In genomic region chr5:5419992-5420455, GRCm38 (mm10) we compare ENCODE assay signal across 8 mouse cellular contexts. TPM values are rescaled to one million over a fixed set of nuclear protein-coding genes. Genes with fewer than 3 reads are reported as not detected.
DNase-seq lines count a peak whose midpoint lies in the region; ATAC-seq and TF ChIP-seq lines count a peak whose summit lies in the region.

Cdk14 (minus strand) TSS chr5:5420312.

- TF ChIP-seq CTCF in brain, embryonic 14.5 days (IDR thresholded peaks at IDR 0.05; ENCODE audit: borderline replicate concordance, extremely low read depth, insufficient read depth, insufficient read length), result no peak
- TF ChIP-seq CTCF in stomach, postnatal 0 days (IDR thresholded peaks at IDR 0.05; ENCODE audit: low read depth), result no peak

- H3K27me3 ChIP-seq in kidney, embryonic 16.5 days (ENCODE audit: insufficient read depth, low read length), result no peaks in the 10 kb centered on the region
- no peaks in the 10 kb centered on the region for H3K27me3 ChIP-seq in heart, embryonic 16.5 days (ENCODE audit: control insufficient read depth, insufficient read depth, low read length)
- H3K27me3 ChIP-seq in limb, embryonic 11.5 days (ENCODE audit: control insufficient read depth, insufficient read depth, low read length), result no peaks in the 10 kb centered on the region
- no peaks in the 10 kb centered on the region for H3K27me3 ChIP-seq in midbrain, embryonic 11.5 days (ENCODE audit: control insufficient read depth, insufficient read depth, low read length)
- H3K27me3 ChIP-seq in stomach, postnatal 0 days (ENCODE audit: control insufficient read depth, insufficient read depth, low read length), result no peaks in the 10 kb centered on the region

- no peak for DNase-seq in kidney, postnatal 25 days
- DNase-seq in brain, embryonic 14.5 days (ENCODE audit: low read depth), result no peak
- DNase-seq in limb, embryonic 11.5 days (ENCODE audit: low spot score), result no peak
- DNase-seq in midbrain, embryonic 11.5 days (ENCODE audit: low spot score, missing footprints), result no peak
- no peak for DNase-seq in stomach, postnatal 0 days (ENCODE audit: low spot score)
- no peak for DNase-seq in retina, embryonic 14.5 days (ENCODE audit: low spot score)

- H3K4me3 ChIP-seq in kidney, embryonic 16.5 days (ENCODE audit: low read length), result no peak within 1 kb of the TSS
- H3K4me3 ChIP-seq in heart, embryonic 16.5 days (ENCODE audit: low read length), result no peak within 1 kb of the TSS
- no peak within 1 kb of the TSS for H3K4me3 ChIP-seq in limb, embryonic 11.5 days (ENCODE audit: low read depth, low read length)
- no peak within 1 kb of the TSS for H3K4me3 ChIP-seq in midbrain, embryonic 11.5 days (ENCODE audit: low read depth, low read length)
- H3K4me3 ChIP-seq in stomach, postnatal 0 days (ENCODE audit: low read depth, low read length), result no peak within 1 kb of the TSS

- H3K36me3 ChIP-seq in kidney, embryonic 16.5 days (ENCODE audit: insufficient read depth, low read length), result no peaks in the 10 kb centered on the region
- no peaks in the 10 kb centered on the region for H3K36me3 ChIP-seq in heart, embryonic 16.5 days (ENCODE audit: control insufficient read depth, insufficient read depth)
- no peaks in the 10 kb centered on the region for H3K36me3 ChIP-seq in limb, embryonic 11.5 days (ENCODE audit: control insufficient read depth, insufficient read depth, low read length)
- H3K36me3 ChIP-seq in midbrain, embryonic 11.5 days (ENCODE audit: control insufficient read depth, insufficient read depth, low read length), result no peaks in the 10 kb centered on the region
- H3K36me3 ChIP-seq in stomach, postnatal 0 days (ENCODE audit: control insufficient read depth, insufficient read depth, low read length), result no peaks in the 10 kb centered on the region

- no peak for TF ChIP-seq EP300 in stomach, postnatal 0 days (optimal IDR thresholded peaks at IDR 0.05)

- 83% methylated on average over 9 of the region's 9 CpGs for WGBS in kidney, embryonic 16.5 days
- WGBS in heart, embryonic 16.5 days, result 76% methylated on average over 9 of the region's 9 CpGs
- WGBS in limb, embryonic 11.5 days, result 87% methylated on average over 9 of the region's 9 CpGs
- WGBS in midbrain, embryonic 11.5 days, result 91% methylated on average over 9 of the region's 9 CpGs
- 78% methylated on average over 9 of the region's 9 CpGs for WGBS in stomach, postnatal 0 days

- TF ChIP-seq POLR2A in brain, embryonic 14.5 days (IDR thresholded peaks at IDR 0.05; ENCODE audit: borderline replicate concordance, extremely low read depth, insufficient read depth, insufficient read length, poor library complexity, severe bottlenecking), result no peak

- no peak within 1 kb of the TSS for H3K4me2 ChIP-seq in kidney, embryonic 16.5 days (replicated peaks; ENCODE audit: low read depth, low read length)
- no peak within 1 kb of the TSS for H3K4me2 ChIP-seq in heart, embryonic 16.5 days (ENCODE audit: low read depth, low read length)
- no peak within 1 kb of the TSS for H3K4me2 ChIP-seq in limb, embryonic 11.5 days (ENCODE audit: low read depth, severe bottlenecking)
- H3K4me2 ChIP-seq in midbrain, embryonic 11.5 days, result no peak within 1 kb of the TSS
- H3K4me2 ChIP-seq in stomach, postnatal 0 days (replicated peaks; ENCODE audit: low read depth), result no peak within 1 kb of the TSS

- no peaks in the 10 kb centered on the region for H3K4me1 ChIP-seq in kidney, embryonic 16.5 days (ENCODE audit: insufficient read depth, low read length)
- H3K4me1 ChIP-seq in heart, embryonic 16.5 days (ENCODE audit: control insufficient read depth, insufficient read depth, low read length), result peaks cover 4% of the 10 kb centered on the region
- H3K4me1 ChIP-seq in limb, embryonic 11.5 days (ENCODE audit: control insufficient read depth, insufficient read depth, low read length), result no peaks in the 10 kb centered on the region
- H3K4me1 ChIP-seq in midbrain, embryonic 11.5 days (ENCODE audit: control insufficient read depth, insufficient read depth, low read length), result no peaks in the 10 kb centered on the region
- H3K4me1 ChIP-seq in stomach, postnatal 0 days (replicated peaks; ENCODE audit: control insufficient read depth, insufficient read depth), result no peaks in the 10 kb centered on the region

- no peaks in the 10 kb centered on the region for H3K9me3 ChIP-seq in kidney, embryonic 16.5 days (ENCODE audit: low read length)
- H3K9me3 ChIP-seq in heart, embryonic 16.5 days (replicated peaks; ENCODE audit: control insufficient read depth, low read length), result no peaks in the 10 kb centered on the region; the same call in 1 of the 2 replicates
- H3K9me3 ChIP-seq in limb, embryonic 11.5 days (ENCODE audit: control insufficient read depth, low read length), result no peaks in the 10 kb centered on the region; the same call in 1 of the 2 replicates
- H3K9me3 ChIP-seq in midbrain, embryonic 11.5 days (ENCODE audit: control insufficient read depth, low read length), result no peaks in the 10 kb centered on the region
- H3K9me3 ChIP-seq in stomach, postnatal 0 days (ENCODE audit: control insufficient read depth, low read length), result no peaks in the 10 kb centered on the region

- H3K27ac ChIP-seq in kidney, embryonic 16.5 days (ENCODE audit: low read length), result no peak within 1 kb of the TSS
- H3K27ac ChIP-seq in heart, embryonic 16.5 days (ENCODE audit: low read length), result no peak within 1 kb of the TSS
- H3K27ac ChIP-seq in limb, embryonic 11.5 days (replicated peaks; ENCODE audit: low read depth, low read length), result no peak within 1 kb of the TSS
- no peak within 1 kb of the TSS for H3K27ac ChIP-seq in midbrain, embryonic 11.5 days (ENCODE audit: low read depth, low read length)
- H3K27ac ChIP-seq in stomach, postnatal 0 days (replicated peaks), result 0 out of 2 replicates have a peak within 1 kb of the TSS, but pooled peaks have one; percentile 8

- ATAC-seq in kidney, embryonic 16.5 days (ENCODE audit: low FRiP score, low TSS enrichment), result no peak
- ATAC-seq in heart, embryonic 16.5 days (replicated peaks; ENCODE audit: extremely low read depth, insufficient read depth, low FRiP score), result no peak
- no peak for ATAC-seq in limb, embryonic 11.5 days (ENCODE audit: insufficient number of reproducible peaks, low FRiP score, low TSS enrichment, low read depth)
- ATAC-seq in midbrain, embryonic 11.5 days (ENCODE audit: low FRiP score), result no peak
- peak; percentile 69 for ATAC-seq in stomach, postnatal 0 days (ENCODE audit: low FRiP score, low TSS enrichment)

- no peak within 1 kb of the TSS for H3K9ac ChIP-seq in kidney, embryonic 16.5 days (replicated peaks; ENCODE audit: low read length)
- H3K9ac ChIP-seq in heart, embryonic 16.5 days (ENCODE audit: low read length), result no peak within 1 kb of the TSS
- no peak within 1 kb of the TSS for H3K9ac ChIP-seq in limb, embryonic 11.5 days (ENCODE audit: low read length)
- no peak within 1 kb of the TSS for H3K9ac ChIP-seq in midbrain, embryonic 11.5 days (ENCODE audit: low read length)
- H3K9ac ChIP-seq in stomach, postnatal 0 days (ENCODE audit: low read length), result no peak within 1 kb of the TSS

RNA-seq across cellular contexts. Expression of gene Cdk14, which starts in this region (rescaled TPM):
- 10.2 and 11.4 TPM in 2 replicates for polyA plus RNA-seq in kidney, embryonic 16.5 days (2015; fragmentation: Nextera tagmentation; extraction: Ambion mirVana)
- polyA plus RNA-seq in brain, embryonic 14.5 days (2012; rRNA removed), result 19.2 and 33.3 TPM in 2 replicates
- 10.6 and 13.7 TPM in 2 replicates for polyA plus RNA-seq in heart, embryonic 16.5 days (2015; fragmentation: Nextera tagmentation; extraction: Ambion mirVana)
- 22.7 and 26.0 TPM in 2 replicates for polyA plus RNA-seq in limb, embryonic 11.5 days (2014; fragmentation: Nextera tagmentation; extraction: Ambion mirVana)
- 25.5 and 26.7 TPM in 2 replicates for polyA plus RNA-seq in midbrain, embryonic 11.5 days (2014; fragmentation: Nextera tagmentation; extraction: Ambion mirVana)
- polyA plus RNA-seq in stomach, postnatal 0 days (2015; fragmentation: Nextera tagmentation; extraction: Ambion mirVana), result 5.9 and 6.1 TPM in 2 replicates
